Mouse (Mus musculus) myocyte (in vitro differentiated cells): ENCODE results near the gene Cbx7.

Source experiments
- MAX ChIP-seq: IDR thresholded peaks from one replicate; pipeline ENCODE4 v1.6.1; 2011; ENCODE audit warnings: low read depth, mild to moderate bottlenecking, control low read depth
- MYOD1 ChIP-seq, 3 experiments: IDR thresholded peaks; one replicate each; pipeline ENCODE4 v1.6.1; 2011; ENCODE audit warnings: control low read depth in 2 of 3, low read depth in 2 of 3, mild to moderate bottlenecking in 2 of 3, moderate library complexity in 1 of 3; ENCODE audit not compliant: insufficient read length in 2 of 3, control insufficient read depth in 1 of 3
- POLR2A ChIP-seq: IDR thresholded peaks from one replicate; pipeline ENCODE4 v1.6.1; 2011; ENCODE audit warnings: low read depth, mild to moderate bottlenecking, control low read depth, moderate library complexity; ENCODE audit not compliant: insufficient read length
- USF1 ChIP-seq: IDR thresholded peaks from one replicate; pipeline ENCODE4 v1.6.1; 2011; ENCODE audit warnings: low read depth, mild to moderate bottlenecking, control low read depth, moderate library complexity

DNA sequence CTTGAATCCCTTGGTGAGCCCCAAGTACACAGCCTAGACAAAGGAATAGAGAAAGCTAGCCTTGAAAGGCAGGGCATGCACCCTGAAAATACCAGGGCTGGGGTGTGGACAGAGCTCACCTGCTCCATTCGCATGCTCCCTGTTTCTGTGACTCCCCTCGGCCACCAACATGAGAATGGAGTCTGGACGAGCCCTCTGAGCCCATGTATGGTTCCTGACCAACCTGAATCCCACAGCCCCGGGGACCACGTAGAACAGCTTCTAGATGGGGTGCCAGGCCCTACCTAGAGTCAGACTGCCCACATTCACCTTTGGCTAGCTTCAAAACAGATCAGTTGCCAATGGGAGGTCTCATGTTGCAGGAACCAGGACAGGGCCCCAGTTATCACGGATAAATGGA is 19.7 kb downstream of the Cbx7 start:
- TF ChIP-seq MYOD1 (IDR thresholded peaks at IDR 0.05; ENCODE audit: control insufficient read depth in 1 of 3, insufficient read length in 2 of 3, low read depth in 2 of 3) (no peak), POLR2A (no peak), MAX (no peak), USF1 (no peak)
